Mouse (Mus musculus) kidney, adult 18-20 months (tissue): ENCODE results near the gene Ndufs8.
"Not testable (repeated sequence)": the region's sequence is repeated elsewhere in the genome, so short reads cannot be mapped to it uniquely, and the experiment has no call there.

Experiments used
- DNase-seq: peaks from one replicate; pipeline ENCODE4 v3.0.0; 2021

The Ndufs8 gene

GRCm38 (mm10) chr19:3912337-3913204 lies at the start of gene Ndufs8:
Gene Ndufs8, minus strand, starts transcription at chr19:3912774.
- peak; percentile 94 for DNase-seq

- DNase-seq, result not testable (repeated sequence)
Measured at GRCm38 (mm10) chr19:3961805-3962204, 49.2 kb upstream of the Ndufs8 start.

- DNase-seq, result no peak
Measured at GRCm38 (mm10) chr19:3960211-3960610, 47.6 kb upstream of the Ndufs8 start.

GRCm38 (mm10) chr19:3959030-3959429 lies 46.5 kb upstream of the Ndufs8 start:
- peak; percentile 62 for DNase-seq

GRCm38 (mm10) chr19:3958470-3958869 lies 45.9 kb upstream of the Ndufs8 start, which contains the start of gene Aldh3b3:
Gene Aldh3b3, plus strand, starts transcription at chr19:3958645.
- DNase-seq, result no peak

GRCm38 (mm10) chr19:3957296-3958036 lies 44.9 kb upstream of the Ndufs8 start:
- DNase-seq, result peak; percentile 45

GRCm38 (mm10) chr19:3955804-3956203 lies 43.2 kb upstream of the Ndufs8 start:
- no peak for DNase-seq

- no peak for DNase-seq
Measured at GRCm38 (mm10) chr19:3955033-3955432, 42.5 kb upstream of the Ndufs8 start.

- no peak for DNase-seq
Measured at GRCm38 (mm10) chr19:3952099-3952498, 39.5 kb upstream of the Ndufs8 start.

- DNase-seq, result no peak
Measured at GRCm38 (mm10) chr19:3951461-3951860, 38.9 kb upstream of the Ndufs8 start.

GRCm38 (mm10) chr19:3950331-3950730 lies 37.8 kb upstream of the Ndufs8 start:
- no peak for DNase-seq

- DNase-seq, result peak; percentile 53
Measured at GRCm38 (mm10) chr19:3948546-3948945, 36.0 kb upstream of the Ndufs8 start.

GRCm38 (mm10) chr19:3947813-3948212 lies 35.2 kb upstream of the Ndufs8 start:
- DNase-seq, result no peak

GRCm38 (mm10) chr19:3946715-3947114 lies 34.1 kb upstream of the Ndufs8 start:
- peak; percentile 82 for DNase-seq

GRCm38 (mm10) chr19:3945872-3946564 lies 33.4 kb upstream of the Ndufs8 start:
- peak; percentile 64 for DNase-seq

- DNase-seq, result peak; percentile 63
Measured at GRCm38 (mm10) chr19:3942986-3943735, 30.6 kb upstream of the Ndufs8 start.

- DNase-seq, result no peak
Measured at GRCm38 (mm10) chr19:3942315-3942714, 29.7 kb upstream of the Ndufs8 start.

- DNase-seq, result peak; percentile 75
Measured at GRCm38 (mm10) chr19:3935896-3936850, 23.6 kb upstream of the Ndufs8 start.

GRCm38 (mm10) chr19:3935032-3935895 lies 22.7 kb upstream of the Ndufs8 start, which contains the start of gene Unc93b1:
Gene Unc93b1, plus strand, starts transcription at chr19:3935186.
- peak; percentile 66 for DNase-seq

- DNase-seq, result no peak
Measured at GRCm38 (mm10) chr19:3931716-3932115, 19.1 kb upstream of the Ndufs8 start.
